Mouse (Mus musculus): Measurements from ENCODE around the gene Bin2. TPM values are rescaled to one million over a fixed set of nuclear protein-coding genes. Genes with fewer than 3 reads are reported as not detected.
A peak's percentile ranks its signal among the peaks of the same experiment; 100 is the strongest.

The Bin2 gene
- 134 and 142 TPM in 2 replicates for total RNA-seq (2017)

DNA sequence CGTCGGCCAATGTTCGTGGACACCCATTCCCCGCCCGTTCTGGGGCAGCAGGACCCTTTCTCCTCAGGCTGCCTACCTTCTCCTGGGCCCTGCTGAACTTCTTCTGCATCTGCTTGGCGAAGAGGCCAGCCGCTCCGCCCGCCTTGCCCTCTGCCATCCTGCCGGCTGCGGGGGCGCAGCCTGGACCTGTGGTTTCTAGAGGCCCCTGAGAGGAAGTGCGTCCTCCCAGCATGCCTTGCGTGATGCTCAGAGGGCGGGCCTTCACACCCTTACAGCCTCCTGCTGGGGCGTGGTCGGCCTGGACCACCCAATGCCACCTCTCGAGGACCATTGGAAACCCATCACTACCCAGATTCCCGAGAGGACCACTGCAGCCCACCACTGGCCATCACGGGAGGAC lies at the start of gene Bin2:
Gene Bin2, minus strand, starts transcription at position 217 of the 400 bp plus-strand sequence.
- peak; percentile 57 for ATAC-seq (replicated peaks; ENCODE audit: low read depth, poor library complexity, severe bottlenecking)

GRCm38 (mm10) chr15:100718572-100718971 lies 49.2 kb upstream of the Bin2 start:
- ATAC-seq (replicated peaks; ENCODE audit: low read depth, poor library complexity, severe bottlenecking), result no peak

GRCm38 (mm10) chr15:100717933-100718332 lies 48.6 kb upstream of the Bin2 start:
- ATAC-seq (replicated peaks; ENCODE audit: low read depth, poor library complexity, severe bottlenecking), result peak; percentile 56

- ATAC-seq (replicated peaks; ENCODE audit: low read depth, poor library complexity, severe bottlenecking), result no peak
These were observed 46.1 kb upstream of the Bin2 start for GRCm38 (mm10) chr15:100715399-100715993.

- no peak for ATAC-seq (replicated peaks; ENCODE audit: low read depth, poor library complexity, severe bottlenecking)
These were observed 45.1 kb upstream of the Bin2 start for GRCm38 (mm10) chr15:100714470-100714869.

- ATAC-seq (replicated peaks; ENCODE audit: low read depth, poor library complexity, severe bottlenecking), result no peak
These were observed 41.5 kb upstream of the Bin2 start for GRCm38 (mm10) chr15:100710838-100711237.

DNA sequence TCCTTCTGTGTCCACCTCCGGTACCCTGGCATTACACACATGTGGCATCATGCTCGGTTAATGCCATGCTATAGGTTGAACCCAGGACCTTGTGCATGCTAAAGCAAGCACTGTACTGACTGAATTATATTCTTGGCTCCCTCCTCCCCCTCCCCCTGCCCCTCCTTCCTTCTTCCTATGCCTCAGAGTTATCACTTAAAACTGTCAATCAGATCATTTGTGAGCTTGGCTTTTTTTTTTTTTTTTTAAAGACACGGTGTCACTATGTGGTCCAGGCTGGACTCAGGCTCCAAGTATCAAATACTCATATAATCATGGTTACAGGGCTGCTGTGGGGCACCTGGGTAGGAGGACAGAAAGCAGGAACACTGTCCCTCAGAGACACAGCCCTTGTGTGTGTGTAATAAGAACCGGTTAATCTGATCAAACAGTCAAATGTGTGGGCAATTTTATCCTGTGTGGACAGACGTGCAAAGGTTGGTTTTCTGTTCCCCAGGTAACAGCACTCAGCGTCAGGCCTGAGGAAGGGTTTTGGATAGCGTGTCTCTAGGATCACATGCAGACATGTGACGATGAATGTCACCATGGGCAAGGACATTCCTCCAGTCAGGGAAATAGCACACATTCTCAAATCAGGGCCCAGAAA lies 39.2 kb upstream of the Bin2 start:
- ATAC-seq (replicated peaks; ENCODE audit: low read depth, poor library complexity, severe bottlenecking), result no peak

DNA sequence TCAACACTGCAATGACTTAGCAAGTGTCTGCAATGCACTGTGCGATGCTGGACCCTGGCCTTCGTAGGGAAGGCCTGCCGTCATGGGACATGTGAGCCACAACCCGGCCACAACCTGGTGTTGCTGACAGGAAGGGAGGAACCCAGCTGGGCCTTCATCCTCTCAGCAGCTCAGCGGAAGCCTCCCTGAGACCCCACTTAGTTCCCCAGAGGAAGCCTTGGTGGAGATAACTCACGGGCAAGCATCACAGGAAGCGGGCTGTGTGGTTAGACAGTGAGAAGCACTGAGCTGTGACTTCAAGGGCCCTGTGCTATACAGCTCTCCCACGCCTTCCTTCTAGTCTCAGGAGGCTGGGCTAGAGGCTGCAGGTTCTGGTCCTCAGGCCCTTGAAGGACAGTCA lies 36.9 kb upstream of the Bin2 start:
- ATAC-seq (replicated peaks; ENCODE audit: low read depth, poor library complexity, severe bottlenecking), result peak; percentile 97

- no peak for ATAC-seq (replicated peaks; ENCODE audit: low read depth, poor library complexity, severe bottlenecking)
These were observed 36.0 kb upstream of the Bin2 start for GRCm38 (mm10) chr15:100705376-100705775.

GRCm38 (mm10) chr15:100703913-100704312 lies 34.6 kb upstream of the Bin2 start:
- ATAC-seq (replicated peaks; ENCODE audit: low read depth, poor library complexity, severe bottlenecking), result no peak

GRCm38 (mm10) chr15:100701856-100702255 lies 32.5 kb upstream of the Bin2 start:
- no peak for ATAC-seq (replicated peaks; ENCODE audit: low read depth, poor library complexity, severe bottlenecking)

GRCm38 (mm10) chr15:100701108-100701507 lies 31.8 kb upstream of the Bin2 start:
- ATAC-seq (replicated peaks; ENCODE audit: low read depth, poor library complexity, severe bottlenecking), result no peak

- ATAC-seq (replicated peaks; ENCODE audit: low read depth, poor library complexity, severe bottlenecking), result no peak
These were observed 31.1 kb upstream of the Bin2 start for GRCm38 (mm10) chr15:100700424-100700823.

- peak; percentile 79 for ATAC-seq (replicated peaks; ENCODE audit: low read depth, poor library complexity, severe bottlenecking)
These were observed 30.0 kb upstream of the Bin2 start for GRCm38 (mm10) chr15:100699386-100699785.

DNA sequence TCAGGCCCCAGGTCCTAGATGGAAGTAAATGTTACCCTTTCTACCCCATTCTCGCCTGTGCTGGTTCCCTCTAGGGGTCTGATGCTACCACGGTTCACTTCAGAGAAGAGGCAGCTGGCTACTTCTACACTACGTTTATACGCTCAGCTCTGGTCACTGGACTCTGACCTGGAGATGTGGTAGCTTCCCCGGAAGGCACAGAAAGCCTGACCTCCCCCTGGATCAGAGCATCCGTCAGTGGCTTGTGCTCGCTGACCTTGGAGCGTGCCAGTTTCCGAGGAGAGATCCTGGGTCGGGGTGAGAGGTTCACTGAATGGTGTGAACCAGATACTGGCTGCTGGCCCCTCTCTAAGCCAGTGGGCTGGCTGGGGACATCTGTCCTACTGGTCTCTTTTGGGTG lies 28.7 kb upstream of the Bin2 start:
- no peak for ATAC-seq (replicated peaks; ENCODE audit: low read depth, poor library complexity, severe bottlenecking)

GRCm38 (mm10) chr15:100694406-100694805 lies 25.1 kb upstream of the Bin2 start:
- no peak for ATAC-seq (replicated peaks; ENCODE audit: low read depth, poor library complexity, severe bottlenecking)

DNA sequence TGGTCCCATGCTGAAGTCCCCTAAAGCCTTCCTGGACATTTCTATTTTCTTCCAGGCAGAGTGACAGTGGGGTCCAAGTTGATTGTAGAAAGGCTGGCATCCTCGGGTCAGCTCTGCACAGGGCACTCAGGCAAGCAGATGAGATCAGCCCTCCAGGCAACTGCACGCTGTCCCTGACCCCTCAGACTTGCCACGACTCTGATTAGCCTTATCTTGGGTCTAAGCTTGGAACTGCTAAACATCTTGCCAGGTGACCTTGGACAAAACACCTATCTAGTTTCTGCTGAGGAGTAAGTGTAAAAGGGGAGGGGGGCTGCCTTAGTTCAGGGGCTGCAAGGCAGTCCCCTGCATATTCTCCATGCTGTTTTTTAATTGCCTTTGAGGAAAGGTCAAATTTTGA lies 22.6 kb upstream of the Bin2 start:
- ATAC-seq (replicated peaks; ENCODE audit: low read depth, poor library complexity, severe bottlenecking), result no peak

DNA sequence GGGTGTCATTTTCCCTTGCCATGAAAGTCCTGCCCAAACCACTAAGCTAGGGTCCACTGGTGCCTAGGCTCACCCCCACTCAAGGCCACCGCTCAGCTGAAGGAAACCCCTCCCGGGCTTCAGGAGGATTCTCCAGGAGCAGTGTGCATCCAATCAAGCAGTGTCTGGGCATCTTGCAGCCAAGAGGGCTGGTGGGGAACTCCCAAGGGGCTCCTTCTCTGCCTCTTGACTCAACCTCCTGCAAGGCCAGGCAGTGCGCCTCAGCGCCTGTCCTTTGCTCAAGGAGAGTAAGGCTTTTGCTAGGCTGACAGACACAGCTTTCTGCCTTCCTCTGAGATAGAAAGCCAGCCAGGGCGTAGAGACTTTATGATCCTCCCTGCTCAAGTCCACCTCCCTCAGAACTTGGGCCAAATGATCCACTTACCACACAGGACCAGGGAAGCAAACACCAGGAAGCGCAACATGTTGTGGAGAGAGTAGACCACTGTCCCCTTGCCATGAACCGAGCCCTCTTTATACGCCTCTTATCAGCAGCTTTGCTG lies 18.1 kb upstream of the Bin2 start, which contains the start of gene Cela1:
Gene Cela1, minus strand, starts transcription at position 492 of the 542 bp plus-strand sequence.
- ATAC-seq (replicated peaks; ENCODE audit: low read depth, poor library complexity, severe bottlenecking), result no peak

- ATAC-seq (replicated peaks; ENCODE audit: low read depth, poor library complexity, severe bottlenecking), result peak; percentile 77
These were observed 17.6 kb upstream of the Bin2 start for GRCm38 (mm10) chr15:100686989-100687388.

- no peak for ATAC-seq (replicated peaks; ENCODE audit: low read depth, poor library complexity, severe bottlenecking)
These were observed 17.1 kb upstream of the Bin2 start for GRCm38 (mm10) chr15:100686434-100686833.

- ATAC-seq (replicated peaks; ENCODE audit: low read depth, poor library complexity, severe bottlenecking), result 0 out of 2 replicates have a peak, but pooled peaks have one; percentile 14
These were observed 16.5 kb upstream of the Bin2 start for GRCm38 (mm10) chr15:100685849-100686248.

DNA sequence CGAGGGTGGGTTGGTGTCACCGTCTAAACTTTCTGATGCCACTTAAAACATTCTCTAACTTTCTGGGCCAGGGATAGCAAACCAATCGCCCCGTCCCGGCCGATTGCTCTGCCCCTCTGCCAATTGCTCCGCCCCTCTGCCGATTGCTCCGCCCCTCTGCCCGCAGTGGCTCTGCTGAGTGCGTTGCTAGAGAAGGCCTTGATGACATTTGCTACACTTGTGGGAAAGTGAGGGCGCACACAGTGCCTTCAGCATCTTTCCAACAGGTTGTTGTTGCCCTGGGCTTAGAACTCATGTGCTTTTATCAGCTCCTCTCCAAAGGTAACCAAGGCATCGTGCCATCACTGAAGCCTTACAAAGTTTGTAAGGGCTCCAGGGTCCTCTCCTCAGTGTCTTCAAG lies 15.9 kb upstream of the Bin2 start:
- no peak for ATAC-seq (replicated peaks; ENCODE audit: low read depth, poor library complexity, severe bottlenecking)

All from common myeloid progenitor, adult 5-6 weeks (primary cell).